Mouse (Mus musculus): ENCODE measurements around the gene Abhd14a.

Abhd14a gene

GRCm38 (mm10) chr9:106467746-106468145, 20.3 kb upstream of the Abhd14a start:
- DNase-seq = no peak

GRCm38 (mm10) chr9:106466721-106467120, 19.2 kb upstream of the Abhd14a start:
- DNase-seq = no peak

GRCm38 (mm10) chr9:106465571-106466200, 18.2 kb upstream of the Abhd14a start, which contains the start of gene Gpr62:
Gene Gpr62 (minus strand): TSS chr9:106465938.
- DNase-seq = no peak

GRCm38 (mm10) chr9:106464751-106465541, 17.5 kb upstream of the Abhd14a start:
- DNase-seq = peak; percentile 38

- DNase-seq = no peak
Measured at GRCm38 (mm10) chr9:106463122-106464063, 15.9 kb upstream of the Abhd14a start.

GRCm38 (mm10) chr9:106462430-106462800, 14.9 kb upstream of the Abhd14a start:
- no peak for DNase-seq

- no peak for DNase-seq
Measured at GRCm38 (mm10) chr9:106461641-106462429, 14.4 kb upstream of the Abhd14a start.

GRCm38 (mm10) chr9:106461026-106461415, 13.5 kb upstream of the Abhd14a start:
- no peak for DNase-seq

- DNase-seq = no peak
Measured at GRCm38 (mm10) chr9:106460401-106461025, 13.0 kb upstream of the Abhd14a start.

- no peak for DNase-seq
Measured at GRCm38 (mm10) chr9:106459946-106460345, 12.5 kb upstream of the Abhd14a start.

GRCm38 (mm10) chr9:106457920-106458319, 10.4 kb upstream of the Abhd14a start:
- DNase-seq = no peak

- DNase-seq = no peak
Measured at GRCm38 (mm10) chr9:106457163-106457559, 9.7 kb upstream of the Abhd14a start.

GRCm38 (mm10) chr9:106456325-106457162, 9.1 kb upstream of the Abhd14a start:
- no peak for DNase-seq

GRCm38 (mm10) chr9:106454888-106455681, 7.6 kb upstream of the Abhd14a start:
- no peak for DNase-seq

- DNase-seq = no peak
Measured at GRCm38 (mm10) chr9:106454071-106454761, 6.7 kb upstream of the Abhd14a start.

GRCm38 (mm10) chr9:106453271-106454070, 6.0 kb upstream of the Abhd14a start, which contains the start of gene Pcbp4:
Gene Pcbp4 (plus strand): TSS chr9:106453291.
- peak; percentile 57 for DNase-seq

GRCm38 (mm10) chr9:106452821-106453220, 5.3 kb upstream of the Abhd14a start:
- DNase-seq = peak; percentile 31

- no peak for DNase-seq
Measured at GRCm38 (mm10) chr9:106452351-106452750, 4.9 kb upstream of the Abhd14a start.
